Mouse (Mus musculus) stomach, embryonic 15.5 days (tissue): Measurements from ENCODE around the gene Slc44a4. TPM values are rescaled to one million over a fixed set of nuclear protein-coding genes. Genes with fewer than 3 reads are reported as not detected.

ENCODE experiments used
- ATAC-seq: fragments of 200-750 bp; cut with Nextera tagmentation; 2 replicates; pipeline ENCODE4 v1.8.0; 2017; ENCODE audit warnings: low read depth, moderate number of reproducible peaks, moderate TSS enrichment; ENCODE audit not compliant: insufficient read depth, low FRiP score
- H3K27ac ChIP-seq: fragments of 300-500 bp; sonication (generic); 2 replicates; pipeline ENCODE4 v1.5.1; 2015; ENCODE audit warnings: mild to moderate bottlenecking, inconsistent platforms
- H3K27me3 ChIP-seq: fragments of 300-500 bp; sonication (generic); replicated peaks from 2 replicates; pipeline ENCODE4 v1.6.1; 2015; ENCODE audit warnings: inconsistent platforms
- H3K36me3 ChIP-seq: fragments of 300-500 bp; sonication (generic); 2 replicates; pipeline ENCODE4 v1.6.1; 2015; ENCODE audit warnings: inconsistent platforms
- H3K4me1 ChIP-seq: fragments of 300-500 bp; sonication (generic); 2 replicates; pipeline ENCODE4 v1.6.1; 2015; ENCODE audit warnings: inconsistent platforms
- H3K4me2 ChIP-seq: fragments of 300-500 bp; sonication (generic); 2 replicates; pipeline ENCODE4 v1.6.1; 2015; ENCODE audit warnings: mild to moderate bottlenecking, inconsistent platforms
- H3K4me3 ChIP-seq: fragments of 300-500 bp; sonication (generic); replicated peaks from 2 replicates; pipeline ENCODE4 v1.5.1; 2015; ENCODE audit warnings: inconsistent platforms
- H3K9ac ChIP-seq: fragments of 300-500 bp; sonication (generic); 2 replicates; pipeline ENCODE4 v1.6.1; 2015; ENCODE audit warnings: inconsistent platforms
- H3K9me3 ChIP-seq: fragments of 300-500 bp; sonication (generic); 2 replicates; pipeline ENCODE4 v1.6.1; 2016; ENCODE audit warnings: inconsistent platforms
- WGBS: fragments of 180-500 bp; shearing (Covaris S2); methylation state at CpG from one replicate; pipeline ENCODE4 v1.1.7; 2015; 5-methylcytosine and 5-hydroxymethylcytosine counted together
- polyA plus RNA-seq: library from polyadenylated mRNA; unstranded; fragments of >200 nt; fragmentation: Nextera tagmentation; extraction: Ambion mirVana; gene quantifications from 2 replicates; pipeline ENCODE4 v1.2.1, GENCODE M21; 2015

Gene Slc44a4
- polyA plus RNA-seq, 1 experiment from 2014 or later: 15.2 TPM

DNA sequence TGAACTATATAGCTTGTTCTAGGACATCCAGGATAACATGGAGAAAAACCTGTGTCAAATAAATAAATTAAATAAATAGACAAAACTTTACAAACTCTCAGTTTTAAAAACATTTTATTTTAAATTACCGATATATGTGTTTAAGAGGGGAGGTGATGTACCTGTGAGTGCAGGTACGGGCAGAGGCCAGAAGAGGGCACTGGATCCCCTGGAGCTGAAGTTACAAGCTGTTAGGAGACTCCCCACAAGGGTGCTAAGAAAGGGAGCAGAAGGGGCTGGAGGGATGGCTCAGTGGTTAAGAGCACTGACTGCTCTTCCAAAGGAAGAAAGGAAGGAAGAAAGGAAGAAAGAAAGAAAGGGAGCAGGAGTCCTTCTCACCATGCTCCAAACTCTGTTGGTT, 22.9 kb upstream of the Slc44a4 start:
- Histone ChIP-seq H3K4me1 (peaks cover 19% of the 10 kb centered on the region), H3K9me3 (no peaks in the 10 kb centered on the region), H3K4me2 (no peak overlapping the region), H3K9ac (no peak overlapping the region), H3K4me3 (no peak overlapping the region), H3K36me3 (no peaks in the 10 kb centered on the region), H3K27ac (no peak overlapping the region), H3K27me3 (no peaks in the 10 kb centered on the region)
- WGBS: 93% methylated on average over 2 of the region's 2 CpGs
- ATAC-seq: no peak

DNA sequence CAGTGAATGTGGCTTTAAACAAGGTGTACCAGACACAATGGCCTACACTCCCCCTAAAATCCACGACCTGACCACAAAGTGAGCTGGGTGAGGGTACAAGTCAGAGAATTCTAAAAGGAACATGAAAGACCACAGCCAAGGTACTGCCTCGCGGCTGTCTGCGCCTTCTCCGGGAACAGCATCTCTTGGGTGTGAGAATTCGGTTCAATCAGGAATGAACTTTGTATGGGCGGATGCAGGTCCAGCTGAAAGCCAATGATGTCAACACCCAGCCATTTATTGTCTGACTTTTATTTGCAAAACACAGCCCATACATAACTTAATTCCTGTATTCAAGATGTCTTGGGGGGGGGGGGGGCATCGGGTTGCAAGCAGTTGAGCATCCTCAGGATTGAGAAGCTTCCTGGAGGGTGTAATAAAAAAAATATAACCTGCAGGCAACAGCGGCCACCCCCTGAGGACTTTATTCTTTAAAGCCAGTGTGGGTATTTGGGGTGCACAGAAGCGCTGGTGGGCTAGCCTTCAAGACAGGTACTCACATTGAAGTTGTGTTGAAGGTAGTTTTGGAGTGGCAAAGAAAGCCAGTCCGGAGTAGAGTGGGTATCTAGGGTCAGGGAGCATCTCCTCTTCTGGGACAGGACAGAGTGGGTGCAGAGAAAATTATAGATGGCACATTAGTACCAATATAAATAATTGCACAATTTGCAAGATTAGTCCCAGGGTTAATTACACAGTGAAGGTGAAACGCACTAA, 21.0 kb upstream of the Slc44a4 start:
- H3K27ac ChIP-seq: peak overlapping the region; percentile 90
- H3K27me3 ChIP-seq: no peaks in the 10 kb centered on the region
- H3K4me3 ChIP-seq: peak overlapping the region; percentile 79
- no peak for ATAC-seq
- no peaks in the 10 kb centered on the region for H3K36me3 ChIP-seq
- H3K9ac ChIP-seq: no peak overlapping the region
- WGBS: 74% methylated on average over 12 of the region's 12 CpGs
- H3K4me2 ChIP-seq: peak overlapping the region; percentile 91
- H3K4me1 ChIP-seq: peaks cover 26% of the 10 kb centered on the region
- no peaks in the 10 kb centered on the region for H3K9me3 ChIP-seq

DNA sequence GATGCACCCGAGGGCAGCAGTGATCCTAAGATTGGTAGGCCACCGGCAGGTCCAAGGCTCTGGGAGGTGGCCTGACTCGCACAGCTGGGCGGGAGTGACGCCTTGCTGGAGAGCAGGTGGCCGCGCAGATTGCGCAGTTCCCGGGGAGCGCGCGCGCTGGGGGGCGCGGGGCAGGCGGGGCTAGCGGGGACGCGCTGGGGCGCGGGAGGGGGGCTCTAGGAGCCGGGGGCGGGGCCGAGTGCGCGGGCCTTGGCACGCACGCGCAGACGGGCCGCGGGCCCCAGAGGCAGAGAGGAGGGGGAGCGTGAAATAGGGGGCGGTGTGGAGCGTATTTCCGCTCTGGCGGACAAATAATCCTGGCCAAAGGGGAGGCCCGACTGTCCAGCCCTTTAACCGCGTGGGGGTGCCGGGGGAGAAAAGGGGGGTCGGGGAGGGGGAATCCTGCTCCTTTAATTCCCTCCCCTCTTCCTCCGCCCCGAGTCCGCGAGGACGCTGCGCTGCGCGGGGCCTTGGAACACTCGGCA, 20.1 kb upstream of the Slc44a4 start:
- ATAC-seq: peak; percentile 88
- Histone ChIP-seq H3K27ac (peak overlapping the region; percentile 90), H3K4me3 (peak overlapping the region; percentile 79), H3K36me3 (no peaks in the 10 kb centered on the region), H3K4me1 (peaks cover 26% of the 10 kb centered on the region), H3K9ac (peak overlapping the region; percentile 82), H3K4me2 (peak overlapping the region; percentile 91), H3K9me3 (no peaks in the 10 kb centered on the region), H3K27me3 (no peaks in the 10 kb centered on the region)
- under 1% methylated on average over 42 of the region's 51 CpGs for WGBS

DNA sequence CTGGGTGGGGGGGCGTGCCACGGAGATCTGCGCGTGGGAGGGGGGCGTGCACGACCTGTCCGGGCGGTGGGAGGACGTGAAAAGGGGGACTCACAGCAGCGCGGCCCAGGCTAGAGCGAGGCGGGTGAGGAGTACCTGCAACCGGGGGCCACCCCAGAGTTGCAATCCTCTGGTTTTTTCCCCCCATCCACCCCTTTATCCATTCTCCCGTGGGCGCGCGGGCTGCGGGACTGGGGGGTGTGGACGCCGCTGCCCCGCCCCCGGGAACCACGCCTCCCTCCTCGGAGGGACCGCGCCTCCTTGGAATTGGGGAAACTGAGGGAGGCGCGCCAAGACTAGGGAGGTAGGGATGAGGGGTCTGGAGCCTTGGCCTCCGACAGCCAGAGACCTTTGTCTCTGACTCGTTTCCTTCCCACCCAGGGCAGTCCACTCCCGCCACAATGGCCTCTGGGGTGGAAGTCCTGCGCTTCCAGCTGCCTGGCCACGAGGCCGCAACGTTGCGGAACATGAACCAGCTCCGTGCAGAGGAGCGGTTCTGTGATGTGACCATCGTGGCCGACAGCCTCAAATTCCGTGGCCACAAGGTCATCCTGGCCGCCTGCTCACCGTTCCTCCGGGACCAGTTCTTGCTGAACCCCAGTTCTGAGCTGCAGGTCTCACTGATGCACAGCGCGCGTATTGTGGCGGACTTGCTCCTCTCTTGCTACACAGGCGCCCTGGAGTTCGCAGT, 19.3 kb upstream of the Slc44a4 start:
- Histone ChIP-seq H3K9ac (peak overlapping the region; percentile 82), H3K27ac (peak overlapping the region; percentile 90), H3K4me1 (peaks cover 28% of the 10 kb centered on the region), H3K4me2 (peak overlapping the region; percentile 91), H3K36me3 (no peaks in the 10 kb centered on the region), H3K27me3 (no peaks in the 10 kb centered on the region), H3K9me3 (no peaks in the 10 kb centered on the region), H3K4me3 (peak overlapping the region; percentile 79)
- ATAC-seq: no peak
- WGBS: 7% methylated on average over 49 of the region's 51 CpGs

DNA sequence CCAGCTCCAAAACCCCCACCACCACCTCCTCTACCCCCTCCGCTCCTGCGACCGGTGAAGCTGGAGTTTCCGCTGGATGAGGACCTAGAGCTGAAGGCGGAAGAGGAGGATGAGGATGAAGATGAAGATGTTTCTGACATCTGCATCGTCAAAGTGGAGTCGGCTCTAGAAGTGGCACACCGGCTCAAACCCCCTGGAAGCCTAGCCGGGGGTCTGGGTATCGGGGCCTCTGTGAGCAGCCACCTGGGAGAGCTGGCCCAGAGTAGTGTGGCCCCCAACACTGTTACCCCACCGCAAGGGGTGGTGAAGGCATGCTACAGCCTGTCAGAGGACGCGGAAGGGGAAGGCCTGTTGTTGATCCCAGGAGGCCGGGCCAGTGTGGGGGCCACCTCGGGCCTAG, 18.5 kb upstream of the Slc44a4 start:
- peak overlapping the region; percentile 90 for H3K27ac ChIP-seq
- H3K9me3 ChIP-seq: no peaks in the 10 kb centered on the region
- H3K4me1 ChIP-seq: peaks cover 28% of the 10 kb centered on the region
- H3K4me2 ChIP-seq: peak overlapping the region; percentile 91
- peak overlapping the region; percentile 79 for H3K4me3 ChIP-seq
- WGBS: 90% methylated on average over 15 of the region's 15 CpGs
- H3K27me3 ChIP-seq: no peaks in the 10 kb centered on the region
- H3K9ac ChIP-seq: no peak overlapping the region
- H3K36me3 ChIP-seq: no peaks in the 10 kb centered on the region
- no peak for ATAC-seq

DNA sequence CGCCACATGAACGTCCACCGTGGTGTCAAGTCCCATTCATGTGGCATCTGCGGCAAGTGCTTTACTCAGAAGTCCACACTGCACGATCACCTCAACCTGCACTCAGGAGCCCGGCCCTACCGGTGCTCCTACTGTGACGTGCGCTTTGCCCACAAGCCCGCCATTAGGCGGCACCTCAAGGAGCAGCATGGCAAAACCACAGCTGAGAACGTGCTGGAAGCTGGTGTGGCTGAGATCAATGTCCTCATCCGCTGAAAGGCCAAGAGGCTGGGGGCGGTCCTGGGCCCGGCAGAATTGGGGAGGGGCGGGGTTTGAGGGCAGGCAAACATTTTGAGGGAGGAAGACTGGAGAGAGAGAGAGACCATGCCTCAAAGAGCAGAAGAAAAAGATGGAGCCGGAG, 17.9 kb upstream of the Slc44a4 start:
- Histone ChIP-seq H3K4me3 (no peak overlapping the region), H3K27me3 (no peaks in the 10 kb centered on the region), H3K9ac (no peak overlapping the region), H3K9me3 (no peaks in the 10 kb centered on the region), H3K36me3 (no peaks in the 10 kb centered on the region), H3K4me1 (peaks cover 28% of the 10 kb centered on the region), H3K27ac (no peak overlapping the region; the same call in 1 of the 2 replicates), H3K4me2 (no peak overlapping the region)
- ATAC-seq: no peak
- WGBS: 80% methylated on average over 17 of the region's 17 CpGs

DNA sequence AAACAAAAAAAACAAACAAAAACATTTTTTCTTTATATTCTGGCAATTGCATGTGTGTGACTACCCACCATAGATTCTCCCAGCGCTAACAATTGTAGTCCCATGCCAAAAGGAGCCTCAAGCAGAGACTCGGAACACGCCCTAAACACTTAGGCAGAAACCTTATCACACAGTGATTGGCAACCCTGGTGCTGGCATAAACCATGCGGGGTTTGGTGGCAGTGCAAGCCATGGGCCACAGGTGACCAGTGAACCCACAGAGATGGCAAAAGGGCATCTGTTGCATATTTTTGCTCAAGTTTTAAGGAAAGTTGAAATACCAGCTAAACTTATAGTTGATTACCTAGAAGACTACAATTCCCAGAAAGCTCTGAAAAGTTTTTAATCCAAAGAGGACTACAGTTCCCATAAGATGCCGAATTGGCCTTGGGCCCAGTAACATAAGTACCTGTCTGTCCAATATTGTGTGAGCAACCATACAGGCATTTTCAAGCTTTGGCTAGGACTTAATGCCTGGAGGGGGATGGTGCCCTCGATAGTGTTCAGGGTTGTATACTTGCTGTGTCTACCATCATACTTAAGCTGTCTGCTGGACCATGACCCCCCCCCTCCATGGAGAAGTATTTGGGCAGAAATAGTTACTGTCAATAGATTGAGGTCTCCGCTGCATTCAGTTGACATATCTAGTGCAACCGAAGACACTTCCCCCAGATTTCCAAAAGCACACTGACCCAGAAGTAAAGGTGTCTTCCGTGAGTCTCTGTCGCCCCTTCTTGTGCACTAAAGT, 16.7 kb upstream of the Slc44a4 start:
- H3K4me1 ChIP-seq: peaks cover 28% of the 10 kb centered on the region
- ATAC-seq: 0 out of 2 replicates have a peak, but pooled peaks have one; percentile 9
- WGBS: 14% methylated on average over 10 of the region's 10 CpGs

DNA sequence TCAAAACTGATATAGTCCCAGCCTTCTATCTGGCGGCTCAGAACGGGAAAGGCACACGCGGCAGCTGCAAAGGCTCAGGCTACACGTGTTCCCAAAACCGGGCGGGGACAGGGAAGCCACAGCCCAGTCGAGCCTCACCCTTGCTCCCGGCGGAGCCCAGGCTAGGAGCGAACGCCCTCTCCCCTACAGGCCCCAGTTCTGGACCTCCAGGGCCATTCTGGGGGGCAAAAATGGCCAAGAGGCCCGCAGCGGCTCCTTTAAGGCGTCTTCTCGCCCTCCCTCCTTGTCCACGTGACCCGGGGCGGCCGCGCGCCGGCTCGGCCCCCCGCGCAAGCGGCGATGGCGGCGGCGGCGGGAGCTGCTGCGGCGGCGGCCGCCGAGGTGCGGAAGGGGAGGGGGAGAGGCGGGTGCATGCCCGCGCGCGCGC, 16.1 kb upstream of the Slc44a4 start, which contains the start of the genes C2 and Ehmt2:
C2 (minus strand) TSS at position 106 of the 427 bp plus-strand sequence.
Ehmt2 (plus strand) TSS at position 310 of the 427 bp plus-strand sequence.
- under 1% methylated on average over 30 of the region's 44 CpGs for WGBS
- H3K9ac ChIP-seq: peak within 1 kb of the TSS; percentile 89
- peak within 1 kb of the TSS; percentile 99 for H3K27ac ChIP-seq
- peak; percentile 37 for ATAC-seq
- no peaks in the 10 kb centered on the region for H3K9me3 ChIP-seq
- H3K4me3 ChIP-seq: peak within 1 kb of the TSS; percentile 90
- H3K4me1 ChIP-seq: peaks cover 28% of the 10 kb centered on the region
- peak within 1 kb of the TSS; percentile 86 for H3K4me2 ChIP-seq
- no peaks in the 10 kb centered on the region for H3K27me3 ChIP-seq
- peaks cover 9% of the 10 kb centered on the region; the same call in 1 of the 2 replicates for H3K36me3 ChIP-seq

More for the DNA sequence above, 16.7 kb upstream of the Slc44a4 start:
- no peaks in the 10 kb centered on the region for H3K9me3 ChIP-seq
- peaks cover 3% of the 10 kb centered on the region; the same call in 1 of the 2 replicates for H3K36me3 ChIP-seq
- H3K9ac ChIP-seq: peak overlapping the region; percentile 89
- H3K27me3 ChIP-seq: no peaks in the 10 kb centered on the region
- H3K4me2 ChIP-seq: peak overlapping the region; percentile 86
- peak overlapping the region; percentile 90 for H3K4me3 ChIP-seq
- peak overlapping the region; percentile 99 for H3K27ac ChIP-seq

DNA sequence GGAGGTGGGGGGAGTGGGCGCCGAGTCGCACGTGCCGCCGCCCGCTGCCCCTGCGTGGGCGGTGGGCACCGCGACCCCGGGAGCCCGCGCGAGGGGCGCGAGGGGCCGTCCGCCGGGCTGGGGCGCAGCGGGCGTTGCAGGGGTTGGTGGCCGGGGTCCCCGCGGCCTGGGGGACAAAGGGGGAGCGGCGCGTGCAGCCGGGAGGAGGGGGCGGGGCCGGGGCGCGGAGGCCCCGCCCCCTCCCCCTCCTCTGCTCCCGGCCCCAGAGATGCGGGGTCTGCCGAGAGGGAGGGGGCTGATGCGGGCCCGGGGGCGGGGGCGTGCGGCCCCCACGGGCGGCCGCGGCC, 15.6 kb upstream of the Slc44a4 start:
- Histone ChIP-seq H3K9me3 (no peaks in the 10 kb centered on the region), H3K27ac (peak overlapping the region; percentile 99), H3K36me3 (peaks cover 14% of the 10 kb centered on the region; the same call in 1 of the 2 replicates), H3K4me2 (peak overlapping the region; percentile 86), H3K4me3 (peak overlapping the region; percentile 90), H3K4me1 (peaks cover 24% of the 10 kb centered on the region), H3K27me3 (no peaks in the 10 kb centered on the region), H3K9ac (peak overlapping the region; percentile 89)
- ATAC-seq: no peak
- WGBS: 0% methylated on average over 12 of the region's 47 CpGs

DNA sequence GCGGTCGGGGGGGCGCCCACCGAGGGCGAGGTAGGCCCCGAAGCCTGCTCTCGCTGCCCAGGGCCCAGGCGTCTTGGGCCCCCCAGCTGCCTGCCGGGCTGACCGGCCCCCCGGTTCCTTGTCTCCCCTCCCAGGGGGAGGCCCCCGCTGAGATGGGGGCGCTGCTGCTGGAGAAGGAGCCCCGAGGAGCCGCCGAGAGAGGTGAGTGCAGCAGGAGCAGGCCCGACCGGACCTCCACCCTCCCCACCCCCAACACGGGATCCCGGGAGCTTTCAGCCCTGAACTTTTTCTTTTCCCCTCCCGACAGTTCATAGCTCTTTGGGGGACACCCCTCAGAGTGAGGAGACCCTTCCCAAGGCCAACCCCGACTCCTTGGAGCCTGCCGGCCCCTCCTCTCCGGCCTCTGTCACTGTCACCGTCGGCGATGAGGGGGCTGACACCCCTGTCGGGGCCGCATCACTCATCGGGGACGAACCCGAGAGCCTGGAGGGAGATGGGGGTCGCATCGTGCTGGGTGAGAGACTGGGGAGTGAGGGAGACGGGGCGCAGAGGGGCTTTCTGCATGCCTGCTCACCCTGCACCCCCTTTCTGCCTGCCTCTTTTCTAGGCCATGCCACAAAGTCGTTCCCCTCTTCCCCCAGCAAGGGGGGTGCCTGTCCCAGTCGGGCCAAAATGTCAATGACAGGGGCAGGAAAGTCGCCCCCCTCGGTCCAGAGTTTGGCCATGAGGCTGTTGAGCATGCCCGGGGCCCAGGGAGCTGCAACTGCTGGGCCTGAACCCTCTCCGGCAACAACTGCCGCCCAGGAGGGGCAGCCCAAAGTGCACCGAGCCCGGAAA, 15.0 kb upstream of the Slc44a4 start:
- ATAC-seq: no peak
- Histone ChIP-seq H3K36me3 (peaks cover 19% of the 10 kb centered on the region), H3K9me3 (no peaks in the 10 kb centered on the region), H3K27me3 (no peaks in the 10 kb centered on the region), H3K27ac (peak overlapping the region; percentile 99), H3K4me3 (peak overlapping the region; percentile 90), H3K4me2 (peak overlapping the region; percentile 86), H3K9ac (peak overlapping the region; percentile 89), H3K4me1 (peaks cover 22% of the 10 kb centered on the region)
- under 1% methylated on average over 44 of the region's 45 CpGs for WGBS

DNA sequence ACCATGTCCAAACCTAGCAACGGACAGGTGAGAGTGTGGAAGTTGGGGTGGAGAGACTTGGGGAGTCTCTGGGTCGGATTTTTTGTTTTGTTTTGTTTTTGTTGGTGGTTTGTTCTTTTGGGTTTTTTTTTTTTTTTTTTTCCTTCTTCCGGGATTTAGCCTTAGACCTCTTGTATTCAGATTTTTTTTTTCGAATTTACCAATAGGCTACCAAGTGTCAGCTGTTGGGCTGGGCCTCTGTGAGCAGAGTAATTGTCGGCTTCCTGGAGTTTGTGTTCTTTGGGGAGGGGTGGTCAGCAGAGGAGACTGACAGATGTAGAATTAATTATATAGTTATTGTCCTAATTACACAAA, 14.4 kb upstream of the Slc44a4 start:
- Histone ChIP-seq H3K4me1 (peaks cover 22% of the 10 kb centered on the region), H3K27me3 (no peaks in the 10 kb centered on the region), H3K36me3 (peaks cover 25% of the 10 kb centered on the region), H3K27ac (peak overlapping the region; percentile 99), H3K4me3 (peak overlapping the region; percentile 90), H3K9me3 (no peaks in the 10 kb centered on the region), H3K4me2 (peak overlapping the region; percentile 86), H3K9ac (peak overlapping the region; percentile 89)
- WGBS: under 1% methylated on average over 5 of the region's 5 CpGs
- ATAC-seq: no peak
